Mouse (Mus musculus) embryonic stem cell, embryonic (primary cell): Measurements from ENCODE around the gene Gata2.

Experiments used
- CTCF ChIA-PET, 4 experiments: fragments of 300-600 bp in 2 of 4; fragments of 350-600 bp in 2 of 4; sonication (Branson Sonifier 250); formaldehyde crosslinking; loops; one replicate each; lab custom pipeline; 2022; ENCODE audit warnings: inconsistent platforms in 2 of 4; lab: Charles Lee
- POLR2A ChIA-PET, 4 experiments: fragments of 300-600 bp in 2 of 4; fragments of 350-600 bp in 2 of 4; sonication (Branson Sonifier 250); formaldehyde crosslinking; loops; one replicate each; lab custom pipeline; 2022; ENCODE audit warnings: antibody characterized with exemption in 4 of 4, inconsistent platforms in 1 of 4; lab: Charles Lee

The Gata2 gene

DNA sequence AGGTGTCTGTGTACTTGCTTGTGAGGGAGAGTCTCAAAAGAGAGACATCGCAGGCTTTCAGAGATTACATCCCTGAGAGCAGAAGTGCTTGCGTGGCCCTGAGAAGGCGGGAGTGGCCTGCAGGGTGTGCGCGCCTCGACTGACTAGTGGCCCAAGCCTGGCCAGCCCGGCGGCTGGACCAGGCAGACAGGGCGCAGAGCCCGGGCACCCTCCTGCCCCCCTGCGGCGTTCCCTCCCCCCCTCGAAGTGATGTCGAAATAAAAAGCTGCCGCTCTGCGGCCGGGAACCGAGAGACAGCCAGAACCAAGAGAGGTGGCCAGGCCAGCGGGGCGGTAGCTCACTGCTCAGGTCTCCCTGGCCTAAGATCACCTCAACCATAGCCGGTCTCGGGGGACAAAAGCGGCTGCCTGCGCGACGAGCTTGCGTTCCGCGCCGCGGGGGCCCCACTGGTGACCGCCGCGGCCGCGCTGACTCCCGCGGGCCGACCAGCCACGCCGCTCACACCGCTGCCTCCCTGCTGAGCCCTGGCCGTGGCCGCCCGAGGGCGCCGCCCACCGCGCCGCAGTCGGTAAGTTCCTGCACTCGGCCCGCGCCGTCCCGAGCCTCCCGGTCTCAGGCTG is at the start of gene Gata2:
TSS of gene Gata2 (plus strand) at position 459 of the 620 bp plus-strand sequence.
- ChIA-PET CTCF (interaction anchor here in 3 of 4 experiments (0.6 to 1.0 kb wide), 5 partner anchors 10 to 592 kb away, joined by 3 to 5 read pairs (median 3); no protein-coding TSS in a partner anchor), POLR2A (interaction anchor here in 3 of 4 experiments (0.6 to 13.0 kb wide), 12 partner anchors 10 to 1092 kb away, joined by 3 to 168 read pairs (median 4); no protein-coding TSS in a partner anchor)

DNA sequence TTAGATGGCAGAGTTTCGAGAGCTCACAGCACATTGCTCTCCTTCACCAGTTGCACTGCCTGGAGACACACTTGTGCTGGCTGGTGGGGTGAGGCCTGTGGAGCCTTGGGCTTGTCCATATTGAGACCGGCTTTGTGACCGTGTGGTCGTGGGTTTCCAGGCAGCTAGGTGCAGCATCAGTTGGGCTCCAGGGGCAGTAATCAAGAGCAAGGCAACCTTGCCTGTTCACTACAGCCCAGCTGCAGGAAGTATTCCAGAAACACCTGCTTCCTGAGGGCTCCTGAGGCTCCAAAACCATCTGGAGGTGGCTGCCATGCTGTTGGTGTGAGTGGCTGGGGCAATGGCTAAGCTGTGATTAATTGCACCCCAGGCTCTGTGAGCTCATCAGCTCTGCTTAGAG is 47.9 kb upstream of the Gata2 start:
- CTCF ChIA-PET, result interaction anchor here in 1 of 4 experiments (0.6 to 0.7 kb wide), 2 partner anchors 23 to 1553 kb away, joined by 3 to 7 read pairs; no protein-coding TSS in a partner anchor
- POLR2A ChIA-PET, result interaction anchor here in 2 of 4 experiments (0.5 to 1.3 kb wide), 3 partner anchors 8 to 456 kb away, joined by 3 to 5 read pairs (median 5); no protein-coding TSS in a partner anchor

DNA sequence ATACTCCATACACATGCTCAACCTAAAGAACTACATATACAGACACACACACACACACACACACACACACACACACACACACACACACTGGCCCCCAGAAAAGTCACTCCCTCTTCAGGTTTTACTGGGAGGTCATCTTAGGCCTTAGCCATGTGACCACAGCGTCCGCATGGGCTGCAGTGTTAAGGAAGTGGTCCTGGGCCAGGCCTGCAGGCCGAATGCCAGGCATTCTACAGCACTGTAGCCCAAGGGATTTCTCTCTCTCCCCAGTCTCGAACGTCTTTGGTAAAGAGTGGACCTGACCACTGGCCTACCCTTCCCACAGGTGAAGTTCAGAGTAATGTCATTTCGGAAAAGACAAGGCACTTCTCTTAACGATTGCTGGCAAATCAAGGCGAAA is 47.1 kb upstream of the Gata2 start:
- ChIA-PET CTCF (interaction anchor here (1.1 to 2.6 kb wide), 4 partner anchors 22 to 96 kb away, joined by 3 to 14 read pairs (median 3); no protein-coding TSS in a partner anchor), POLR2A (interaction anchor here in 2 of 4 experiments (0.8 to 2.9 kb wide), 8 partner anchors 9 to 95 kb away, joined by 3 to 13 read pairs (median 4); no protein-coding TSS in a partner anchor)

DNA sequence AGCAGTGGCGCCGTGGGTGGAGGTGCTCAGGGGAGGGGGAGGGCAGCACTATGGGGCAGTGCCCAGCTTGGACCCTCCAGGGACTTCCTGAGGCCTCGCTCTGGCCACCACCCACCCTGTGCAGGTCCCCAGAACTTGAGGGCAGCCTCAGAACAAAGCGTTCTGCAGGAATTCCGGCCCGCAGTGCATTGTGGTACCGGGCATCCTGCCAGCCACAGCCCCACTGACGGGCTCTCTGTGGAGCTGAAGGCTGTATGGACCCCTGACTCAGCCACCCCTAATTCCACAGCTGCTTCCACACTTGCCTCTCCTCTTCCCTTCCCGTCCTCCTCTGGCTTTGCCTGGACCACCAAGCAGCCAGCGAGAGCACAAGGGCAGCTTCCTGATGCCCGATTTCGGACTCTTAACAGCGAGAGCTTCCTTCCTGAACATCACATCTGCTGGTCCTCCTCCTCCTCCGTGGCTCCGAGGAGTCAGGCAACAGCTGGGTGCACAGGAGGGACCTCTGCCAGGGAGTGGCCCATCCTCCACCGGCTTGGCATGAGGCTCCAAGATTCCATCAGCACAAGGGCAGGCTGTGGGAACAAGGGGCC is 46.2 kb upstream of the Gata2 start:
- ChIA-PET POLR2A (interaction anchor here in 2 of 4 experiments (0.6 to 3.0 kb wide), 20 partner anchors 7 to 307 kb away, joined by 3 to 16 read pairs (median 3); partner anchors contain the start of gene Rab7 (in 1 of the 2)), CTCF (interaction anchor here (0.6 to 2.6 kb wide), 9 partner anchors 15 to 431 kb away, joined by 3 to 14 read pairs (median 3); no protein-coding TSS in a partner anchor)

DNA sequence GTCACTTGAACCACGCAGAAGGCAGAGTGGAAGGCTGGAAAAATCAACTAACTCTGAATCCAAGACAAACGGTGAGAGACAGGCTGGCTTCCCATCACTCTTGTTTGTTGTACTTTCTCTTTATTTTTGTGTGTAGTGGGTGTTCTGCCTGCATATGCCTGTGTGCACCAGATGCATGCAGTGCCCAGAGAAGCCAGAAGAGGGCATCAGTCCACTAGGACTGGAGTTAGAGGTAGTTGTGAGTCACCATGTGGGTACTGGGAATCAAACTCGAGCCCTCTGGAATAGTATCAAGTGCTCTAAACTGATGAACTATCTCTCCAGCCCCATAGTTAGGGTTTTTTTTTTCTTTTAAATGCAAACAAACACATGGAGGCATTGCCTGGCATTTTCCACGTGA is 42.4 kb upstream of the Gata2 start:
- ChIA-PET POLR2A (interaction anchor here in 2 of 4 experiments (1.4 to 2.5 kb wide), 7 partner anchors 10 to 691 kb away, joined by 3 to 7 read pairs (median 5); partner anchors contain the start of gene Abtb1 (in 1 of the 2)), CTCF (interaction anchor here in 2 of 4 experiments (1.0 to 2.5 kb wide), 7 partner anchors 18 to 348 kb away, joined by 3 to 10 read pairs (median 5); no protein-coding TSS in a partner anchor)

DNA sequence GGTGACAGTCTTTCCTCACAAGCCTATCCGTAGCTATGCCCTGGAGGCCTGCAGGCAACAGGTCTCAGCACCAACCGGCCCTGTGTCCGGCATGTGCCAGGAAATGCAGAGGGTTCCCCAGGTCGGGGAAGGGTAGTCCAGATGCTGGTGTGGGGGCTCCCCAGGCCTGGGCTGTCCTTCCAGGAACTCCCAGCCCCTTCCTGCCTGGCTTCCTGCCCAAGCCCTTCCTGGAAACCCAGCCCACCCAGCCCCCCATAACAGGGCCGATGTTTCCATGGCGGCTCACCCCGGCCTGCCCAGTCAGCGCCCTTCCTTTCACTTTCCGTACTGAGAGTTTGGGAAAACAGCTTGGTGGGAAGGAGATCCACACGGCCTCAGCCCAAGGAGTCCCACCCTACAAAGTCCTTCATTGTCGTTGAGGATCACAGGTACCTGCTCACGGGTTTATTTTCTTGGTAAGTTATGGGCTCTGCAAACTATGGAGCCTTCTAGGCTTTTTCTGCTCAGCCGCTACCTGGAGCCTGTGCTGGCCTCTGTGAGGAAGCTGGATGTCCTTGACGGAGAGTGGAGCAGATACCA is 41.5 kb upstream of the Gata2 start:
- ChIA-PET POLR2A (interaction anchor here in 3 of 4 experiments (0.6 to 2.5 kb wide), 15 partner anchors 9 to 690 kb away, joined by 3 to 7 read pairs (median 4); partner anchors contain the start of gene Abtb1 (in 1 of the 3)), CTCF (interaction anchor here (0.6 to 2.5 kb wide), 19 partner anchors 10 to 848 kb away, joined by 3 to 10 read pairs (median 3); no protein-coding TSS in a partner anchor)

DNA sequence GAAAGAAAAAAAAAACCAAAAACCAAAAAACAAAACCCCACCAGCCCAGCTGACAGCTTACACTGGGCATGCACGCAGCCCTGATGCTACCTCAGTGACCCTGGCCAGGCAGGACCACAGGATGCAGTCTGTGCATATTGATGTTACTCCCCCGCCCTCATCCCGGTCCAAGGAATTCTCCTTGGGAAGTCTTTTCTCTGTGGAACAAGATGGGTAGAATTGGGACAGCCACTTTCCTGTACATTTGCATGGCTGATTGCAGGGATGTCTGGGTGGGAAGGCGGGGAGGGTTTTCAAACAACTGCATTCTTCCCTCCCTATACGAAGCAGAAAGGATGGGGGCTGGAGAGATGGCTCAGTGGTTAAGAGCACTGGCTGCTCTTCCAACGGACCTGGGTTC is 40.7 kb upstream of the Gata2 start:
- CTCF ChIA-PET, result interaction anchor here (0.7 to 2.2 kb wide), 9 partner anchors 9 to 816 kb away, joined by 3 to 10 read pairs (median 5); no protein-coding TSS in a partner anchor
- POLR2A ChIA-PET, result interaction anchor here in 3 of 4 experiments (0.8 to 2.5 kb wide), 12 partner anchors 17 to 689 kb away, joined by 3 to 7 read pairs (median 5); partner anchors contain the start of gene Abtb1 (in 1 of the 3)

DNA sequence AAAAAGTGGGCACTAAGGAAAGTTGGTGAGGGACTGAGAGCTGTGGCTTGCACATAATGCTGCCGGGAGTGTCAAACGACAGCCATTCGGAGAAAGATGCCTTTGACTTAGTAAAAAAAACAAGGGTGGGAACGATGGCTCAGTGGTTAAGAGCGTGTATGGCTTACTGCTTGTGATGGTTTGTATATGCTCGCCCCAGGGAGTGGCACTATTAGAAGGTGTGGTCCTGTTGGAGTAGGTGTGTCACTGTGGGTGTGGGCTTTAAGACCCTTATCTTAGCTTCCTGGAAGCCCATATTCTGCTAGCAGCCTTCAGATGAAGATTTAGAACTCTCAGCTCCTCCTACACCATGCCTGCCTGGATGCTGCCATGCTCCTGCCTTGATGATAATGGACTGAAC is 38.1 kb upstream of the Gata2 start:
- POLR2A ChIA-PET, result interaction anchor here in 1 of 4 experiments (1.1 to 2.1 kb wide), 3 partner anchors 9 to 32 kb away, joined by 3 to 11 read pairs (median 4); no protein-coding TSS in a partner anchor

DNA sequence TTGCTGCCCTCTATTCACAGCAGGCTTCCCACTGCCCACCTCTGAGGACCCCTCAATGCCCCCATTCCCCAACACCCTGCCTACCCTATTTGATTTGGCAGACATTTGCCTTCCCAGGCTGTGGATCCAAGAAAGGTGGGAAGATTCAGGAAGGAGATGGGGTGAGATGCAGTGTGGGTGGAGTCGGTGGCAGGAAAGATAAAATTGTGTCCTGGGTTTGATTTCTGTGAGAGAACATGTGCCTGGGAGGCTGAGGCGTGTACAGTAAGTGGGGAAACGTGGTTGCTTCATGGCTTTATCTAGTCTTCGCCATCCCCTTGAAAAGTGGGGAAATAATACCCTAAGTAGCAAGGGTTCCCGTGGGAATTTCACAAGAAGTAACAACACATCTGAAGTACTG is 34.9 kb upstream of the Gata2 start:
- CTCF ChIA-PET, result interaction anchor here in 3 of 4 experiments (0.6 to 1.6 kb wide), 3 partner anchors 35 to 39 kb away, joined by 3 to 9 read pairs (median 4); no protein-coding TSS in a partner anchor

More for the DNA sequence above, 38.1 kb upstream of the Gata2 start:
- CTCF ChIA-PET, result interaction anchor here in 2 of 4 experiments (1.1 to 2.0 kb wide), 3 partner anchors 32 kb away, joined by 4 to 8 read pairs (median 5); no protein-coding TSS in a partner anchor

DNA sequence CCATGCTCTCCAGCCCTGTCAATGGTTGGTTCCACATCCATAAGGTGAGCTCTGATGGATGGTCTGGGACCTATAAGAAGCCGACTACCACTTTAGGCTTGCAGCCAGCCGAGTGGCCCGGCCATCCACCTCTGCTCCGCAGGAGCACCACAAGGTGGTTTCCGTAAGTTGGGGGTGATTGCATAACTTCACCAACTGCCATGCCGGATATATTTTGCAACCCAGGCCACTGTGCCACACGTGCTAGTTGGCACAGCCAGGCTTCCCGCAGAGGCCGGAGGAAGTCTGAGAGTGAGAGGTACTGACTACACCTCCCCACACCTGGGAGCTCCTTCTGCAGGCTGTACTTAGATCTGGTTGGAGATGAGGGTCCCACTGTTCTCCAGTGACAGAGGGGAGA is 27.6 kb upstream of the Gata2 start:
- ChIA-PET CTCF (interaction anchor here in 1 of 4 experiments (0.5 to 1.2 kb wide), 2 partner anchors 9 to 42 kb away, joined by 3 to 7 read pairs; no protein-coding TSS in a partner anchor), POLR2A (interaction anchor here in 2 of 4 experiments (0.7 to 2.8 kb wide), 6 partner anchors 10 to 42 kb away, joined by 3 to 11 read pairs (median 4); no protein-coding TSS in a partner anchor)

More for the DNA sequence above, 34.9 kb upstream of the Gata2 start:
- POLR2A ChIA-PET, result interaction anchor here in 3 of 4 experiments (0.5 to 3.1 kb wide), 6 partner anchors 10 to 1949 kb away, joined by 3 to 13 read pairs (median 4); no protein-coding TSS in a partner anchor

DNA sequence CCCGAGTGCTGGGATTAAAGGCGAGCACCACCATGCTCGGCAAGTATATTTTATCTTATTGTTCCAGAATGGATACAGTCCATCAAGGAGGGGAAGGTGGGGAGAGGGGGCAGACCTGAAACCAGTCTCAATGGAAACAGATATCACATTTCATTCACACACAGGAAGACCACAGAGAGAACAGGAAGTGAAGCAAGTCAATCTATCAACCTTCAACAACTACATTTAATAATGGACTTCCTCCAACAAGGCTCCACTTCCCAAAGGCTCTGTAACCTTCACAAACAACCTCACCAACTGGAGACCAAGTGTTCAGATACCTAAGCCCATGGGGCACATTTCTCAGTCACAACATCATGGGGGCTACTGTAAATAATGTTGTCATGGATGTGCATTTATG is 19.5 kb upstream of the Gata2 start:
- CTCF ChIA-PET, result no interaction called here
- POLR2A ChIA-PET, result no interaction called here

DNA sequence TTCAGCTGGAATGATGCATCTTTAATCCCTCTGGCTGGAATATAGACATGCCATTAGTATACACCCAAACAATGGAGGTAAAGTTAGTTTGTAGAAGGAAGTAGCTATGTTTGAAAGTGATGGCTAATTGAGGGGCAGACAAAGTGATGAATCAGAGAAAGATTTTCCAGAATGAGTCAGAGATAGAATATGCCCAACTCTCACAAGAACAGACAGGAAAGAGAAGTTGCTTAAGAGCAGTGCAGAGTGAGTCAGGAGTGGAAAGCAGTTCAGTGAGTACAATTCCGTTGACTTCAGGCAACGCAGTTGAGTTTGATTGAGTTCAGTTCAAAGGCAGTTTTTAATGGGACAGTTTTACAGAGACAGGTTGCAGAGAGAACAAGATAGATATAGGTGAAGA is 19.0 kb upstream of the Gata2 start:
- ChIA-PET CTCF (no interaction called here), POLR2A (no interaction called here)

DNA sequence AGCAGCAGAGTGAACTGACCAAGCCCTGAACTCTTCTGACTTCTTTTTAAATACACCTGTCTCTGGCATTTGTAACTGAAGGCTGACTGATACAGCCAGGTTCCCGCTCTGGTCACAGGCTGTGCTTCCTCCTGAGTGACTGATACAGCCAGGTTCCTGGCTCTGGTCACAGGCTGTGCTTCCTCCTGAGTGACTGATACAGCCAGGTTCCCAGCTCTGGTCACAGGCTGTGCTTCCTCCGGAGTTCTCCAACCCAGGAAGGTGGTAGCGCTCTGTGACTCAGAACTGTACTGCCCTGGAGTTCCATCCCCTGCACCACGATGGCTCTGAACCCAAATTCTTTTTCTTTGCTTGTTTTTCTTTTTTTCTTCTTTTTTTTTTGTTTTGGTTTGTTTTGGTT is 9.0 kb upstream of the Gata2 start:
- CTCF ChIA-PET, result interaction anchor here in 2 of 4 experiments (0.6 to 1.5 kb wide), 3 partner anchors 58 to 662 kb away, joined by 4 to 5 read pairs (median 4); no protein-coding TSS in a partner anchor

DNA sequence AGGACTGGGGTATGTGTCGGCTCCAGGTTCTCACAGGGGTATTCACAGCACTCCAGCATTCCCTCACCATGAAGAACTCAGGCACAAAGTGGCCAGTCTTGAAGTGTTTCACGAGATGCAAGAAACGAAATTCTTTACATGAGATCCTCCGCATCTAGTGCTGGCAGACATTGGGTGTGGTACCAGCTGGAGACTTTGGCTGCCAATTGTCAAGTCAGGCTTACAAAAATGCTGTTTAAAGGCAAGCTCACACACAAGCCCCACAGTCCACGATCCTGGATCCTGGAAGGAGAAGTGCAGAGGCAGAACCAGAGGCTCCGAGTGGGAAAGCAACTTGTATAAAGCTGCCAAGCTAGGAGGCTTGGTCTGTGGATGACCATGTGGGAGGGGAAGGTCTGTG is 5.5 kb upstream of the Gata2 start:
- ChIA-PET POLR2A (interaction anchor here in 2 of 4 experiments (0.7 to 1.9 kb wide), 6 partner anchors 10 to 78 kb away, joined by 3 to 6 read pairs (median 4); no protein-coding TSS in a partner anchor), CTCF (interaction anchor here in 3 of 4 experiments (0.6 to 2.1 kb wide), 9 partner anchors 54 to 314 kb away, joined by 3 to 18 read pairs (median 3); no protein-coding TSS in a partner anchor)

More for the DNA sequence above, 9.0 kb upstream of the Gata2 start:
- POLR2A ChIA-PET, result interaction anchor here in 2 of 4 experiments (0.7 to 1.7 kb wide), 4 partner anchors 8 to 112 kb away, joined by 3 to 5 read pairs (median 4); no protein-coding TSS in a partner anchor

DNA sequence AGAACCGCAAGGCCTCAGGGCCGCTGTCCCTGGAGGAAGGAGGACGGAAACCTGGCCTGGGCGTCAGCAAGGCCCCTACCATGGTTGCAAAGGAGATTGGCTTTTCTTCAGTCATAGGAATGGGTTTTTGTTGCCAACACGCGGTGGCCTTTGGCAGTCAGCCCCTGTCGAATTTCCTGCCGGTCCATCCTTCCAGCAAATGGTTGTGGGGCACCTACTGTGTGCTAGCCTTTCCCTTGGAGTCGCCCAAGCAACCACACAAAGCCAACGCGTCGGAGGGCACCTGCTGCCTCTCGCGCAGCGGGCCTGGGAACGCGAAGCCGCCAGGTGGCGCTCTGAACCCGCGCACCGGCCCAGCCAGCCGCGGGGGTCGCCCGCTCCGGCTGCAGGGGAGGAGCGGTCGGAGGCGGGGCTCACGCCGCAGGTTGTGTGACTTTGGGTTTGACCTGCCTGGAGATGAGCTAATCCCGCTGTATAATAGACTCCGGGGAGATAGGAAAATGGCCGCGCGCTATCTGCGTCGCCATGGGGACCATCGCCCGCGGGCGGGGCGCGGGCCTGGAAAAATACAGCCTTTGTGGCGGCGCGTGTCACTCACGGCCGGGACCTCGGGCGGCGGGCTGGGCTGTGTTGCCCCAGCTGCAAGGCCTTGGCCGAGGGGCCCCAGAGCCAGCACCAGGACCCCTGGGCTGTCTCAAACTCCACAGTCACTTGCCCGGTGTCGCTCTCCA is 4.2 kb upstream of the Gata2 start:
- CTCF ChIA-PET, result interaction anchor here (0.6 to 2.0 kb wide), 40 partner anchors 8 to 636 kb away, joined by 3 to 29 read pairs (median 4); partner anchors contain the start of gene Ruvbl1 (in 1 of the 4)
- POLR2A ChIA-PET, result interaction anchor here (0.6 to 13.0 kb wide), 25 partner anchors 9 to 713 kb away, joined by 3 to 168 read pairs (median 3); partner anchors contain the start of genes Abtb1 (in 1 of the 4) and Tpra1 (in 1 of the 4)

DNA sequence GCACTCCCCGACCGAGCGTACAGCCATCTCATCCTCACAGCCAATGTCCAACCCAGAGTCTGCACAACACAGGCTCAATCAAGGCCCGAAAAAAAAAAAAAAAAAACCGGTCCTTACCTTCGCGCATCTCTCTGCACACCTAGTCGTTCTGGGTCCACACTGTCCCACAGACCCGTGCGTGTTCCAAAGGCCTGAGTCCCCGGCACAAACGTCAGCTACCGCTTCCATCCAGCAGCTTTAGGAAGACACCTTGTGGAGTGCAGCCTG is 3.7 kb upstream of the Gata2 start:
- POLR2A ChIA-PET, result interaction anchor here (0.6 to 13.0 kb wide), 28 partner anchors 8 to 712 kb away, joined by 3 to 168 read pairs (median 3); partner anchors contain the start of genes Abtb1 (in 1 of the 4) and Tpra1 (in 1 of the 4)
- CTCF ChIA-PET, result interaction anchor here (0.6 to 2.0 kb wide), 38 partner anchors 8 to 636 kb away, joined by 3 to 29 read pairs (median 4); partner anchors contain the start of gene Ruvbl1 (in 1 of the 4)
